Mouse (Mus musculus): ENCODE results near the gene Stat5b. TPM values are rescaled to one million over a fixed set of nuclear protein-coding genes. Genes with fewer than 3 reads are reported as not detected.

The Stat5b gene
- polyA plus RNA-seq, 1 experiment from 2014 or later, result 14.0 TPM

DNA sequence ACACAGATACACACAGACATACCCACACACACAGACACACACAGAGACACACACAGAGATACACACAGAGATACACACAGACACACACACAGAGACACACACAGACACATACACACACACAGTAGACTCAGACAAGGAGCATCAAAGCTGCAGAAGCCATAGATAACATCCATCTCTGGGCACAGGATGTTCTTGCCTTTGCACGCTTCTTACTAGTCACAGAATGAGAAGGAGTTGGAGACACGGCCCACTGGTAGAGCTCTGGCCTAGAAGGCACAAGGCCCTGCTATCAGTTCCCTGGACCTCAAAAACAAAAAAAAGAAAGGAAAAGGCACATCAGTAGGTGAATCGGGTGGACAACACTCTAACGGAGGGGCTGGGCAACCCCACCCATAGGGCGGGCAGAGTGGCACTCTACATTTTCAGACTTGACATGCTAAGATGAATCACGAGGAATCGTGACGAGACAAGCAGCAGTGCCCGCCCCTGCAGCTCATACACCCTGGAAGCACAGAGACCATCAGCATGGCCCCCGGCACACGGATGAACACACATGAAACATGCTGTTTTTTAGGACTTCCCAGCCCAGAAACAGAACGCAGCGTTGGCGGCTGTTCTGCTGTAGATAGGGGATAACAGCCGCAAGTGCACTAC, 32.0 kb downstream of the Stat5b start:
- H3K36me3 ChIP-seq, result no peaks in the 10 kb centered on the region
- no peak overlapping the region for H3K27ac ChIP-seq
- H3K4me3 ChIP-seq (replicated peaks), result no peak overlapping the region
- H3K27me3 ChIP-seq, result no peaks in the 10 kb centered on the region
- WGBS, result 92% methylated on average over 15 of the region's 15 CpGs
- no peak overlapping the region for H3K9ac ChIP-seq (replicated peaks)
- ATAC-seq, result no peak
- no peak overlapping the region for H3K4me2 ChIP-seq (replicated peaks)
- H3K4me1 ChIP-seq (replicated peaks), result no peaks in the 10 kb centered on the region; the same call in 1 of the 2 replicates
- H3K9me3 ChIP-seq, result no peaks in the 10 kb centered on the region

DNA sequence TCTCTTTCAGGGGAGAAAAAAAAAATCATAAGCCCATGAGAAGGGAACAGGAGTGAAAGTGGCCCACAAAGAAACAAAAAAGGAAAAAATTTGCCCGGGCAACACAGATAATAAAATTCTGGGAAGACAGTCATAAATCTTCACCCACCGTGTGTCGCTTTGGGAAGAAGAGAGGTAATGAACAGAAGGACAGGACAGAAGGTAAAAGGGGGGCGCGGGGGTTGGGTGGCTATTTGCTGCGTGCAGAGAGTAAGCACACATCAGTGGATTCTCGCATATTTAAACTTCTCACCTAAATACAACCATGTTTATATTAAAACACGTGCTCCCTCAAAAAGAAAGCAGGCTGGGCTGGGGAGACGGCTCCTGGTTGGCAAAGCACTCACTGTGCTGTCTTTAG, 33.2 kb downstream of the Stat5b start:
- no peak overlapping the region for H3K4me3 ChIP-seq (replicated peaks)
- no peak overlapping the region for H3K27ac ChIP-seq
- no peak overlapping the region for H3K9ac ChIP-seq (replicated peaks)
- H3K4me2 ChIP-seq (replicated peaks), result no peak overlapping the region
- H3K27me3 ChIP-seq, result no peaks in the 10 kb centered on the region
- no peaks in the 10 kb centered on the region for H3K36me3 ChIP-seq
- 85% methylated on average over 9 of the region's 9 CpGs for WGBS
- no peaks in the 10 kb centered on the region; the same call in 1 of the 2 replicates for H3K4me1 ChIP-seq (replicated peaks)
- ATAC-seq, result no peak
- no peaks in the 10 kb centered on the region for H3K9me3 ChIP-seq

DNA sequence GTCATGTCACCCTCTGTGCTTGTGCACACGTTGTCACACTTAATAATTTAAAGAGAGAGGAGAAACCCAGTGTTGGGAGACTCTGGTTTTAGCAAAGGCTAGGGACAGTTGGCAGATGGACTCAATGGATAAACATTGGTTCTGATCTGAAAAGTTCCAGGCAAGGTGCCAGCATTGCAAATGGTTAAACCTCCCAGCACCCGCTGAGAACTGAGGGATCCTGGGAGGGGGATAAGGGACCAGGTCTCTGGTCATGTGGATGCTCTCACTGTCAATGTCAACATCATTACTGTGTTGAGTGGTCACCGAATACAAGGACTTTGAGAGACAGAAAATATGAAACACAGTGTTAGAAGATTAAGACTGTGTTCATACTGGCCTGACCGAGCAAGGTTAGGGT, 33.7 kb downstream of the Stat5b start:
- H3K4me2 ChIP-seq (replicated peaks), result no peak overlapping the region
- H3K27me3 ChIP-seq, result no peaks in the 10 kb centered on the region
- no peaks in the 10 kb centered on the region for H3K9me3 ChIP-seq
- 78% methylated on average over 4 of the region's 4 CpGs for WGBS
- no peak overlapping the region for H3K9ac ChIP-seq (replicated peaks)
- no peak for ATAC-seq
- no peaks in the 10 kb centered on the region for H3K36me3 ChIP-seq
- no peak overlapping the region for H3K4me3 ChIP-seq (replicated peaks)
- H3K27ac ChIP-seq, result no peak overlapping the region
- no peaks in the 10 kb centered on the region; the same call in 1 of the 2 replicates for H3K4me1 ChIP-seq (replicated peaks)

DNA sequence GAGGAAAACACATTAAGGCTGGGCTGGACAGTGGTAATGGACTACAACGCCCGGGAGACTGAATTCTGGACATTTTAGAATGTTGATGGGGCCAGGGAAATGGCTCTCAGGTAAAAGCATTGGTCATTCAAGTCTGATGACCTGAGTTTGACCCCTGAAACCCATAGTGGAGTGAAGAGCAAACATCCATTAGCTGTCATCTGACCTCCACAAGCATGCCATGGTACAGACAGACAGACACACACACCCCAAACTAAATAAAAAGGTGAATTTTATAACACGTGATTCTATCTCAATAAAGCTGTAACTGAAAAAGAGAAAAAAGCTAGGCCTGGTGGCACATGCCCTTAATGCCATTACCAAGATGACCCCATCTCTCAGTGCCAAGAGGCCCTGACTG, 34.2 kb downstream of the Stat5b start:
- Histone ChIP-seq H3K27me3 (no peaks in the 10 kb centered on the region), H3K4me1 (replicated peaks) (no peaks in the 10 kb centered on the region; the same call in 1 of the 2 replicates), H3K9me3 (no peaks in the 10 kb centered on the region; the same call in 1 of the 2 replicates), H3K4me2 (replicated peaks) (no peak overlapping the region), H3K27ac (no peak overlapping the region), H3K36me3 (no peaks in the 10 kb centered on the region), H3K4me3 (replicated peaks) (no peak overlapping the region), H3K9ac (replicated peaks) (no peak overlapping the region)
- WGBS, result 90% methylated on average over 3 of the region's 3 CpGs
- ATAC-seq, result no peak

DNA sequence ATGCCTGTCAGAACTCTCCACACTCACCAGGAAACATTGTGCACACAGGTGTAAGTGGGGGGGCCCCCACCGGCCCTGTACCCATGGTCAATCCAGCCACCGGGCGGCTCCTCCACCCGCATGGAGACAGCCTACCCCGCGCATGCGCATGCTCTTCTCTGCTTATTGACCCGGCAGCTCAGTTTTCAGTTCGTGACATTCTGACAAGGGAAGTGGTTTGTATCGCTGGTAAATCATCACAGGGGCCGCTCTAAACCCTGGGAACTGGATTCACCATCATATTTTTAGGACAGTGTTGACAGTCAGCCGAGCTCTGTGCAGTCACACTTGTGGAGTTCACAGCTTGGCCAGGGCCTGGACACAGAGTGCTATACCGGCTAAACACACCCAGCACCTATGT, 36.0 kb downstream of the Stat5b start:
- ATAC-seq, result no peak
- H3K4me2 ChIP-seq (replicated peaks), result no peak overlapping the region
- H3K4me3 ChIP-seq (replicated peaks), result no peak overlapping the region
- H3K36me3 ChIP-seq, result no peaks in the 10 kb centered on the region
- no peaks in the 10 kb centered on the region; the same call in 1 of the 2 replicates for H3K4me1 ChIP-seq (replicated peaks)
- 79% methylated on average over 13 of the region's 13 CpGs for WGBS
- no peaks in the 10 kb centered on the region; the same call in 1 of the 2 replicates for H3K9me3 ChIP-seq
- no peak overlapping the region for H3K9ac ChIP-seq (replicated peaks)
- H3K27me3 ChIP-seq, result no peaks in the 10 kb centered on the region
- no peak overlapping the region for H3K27ac ChIP-seq

DNA sequence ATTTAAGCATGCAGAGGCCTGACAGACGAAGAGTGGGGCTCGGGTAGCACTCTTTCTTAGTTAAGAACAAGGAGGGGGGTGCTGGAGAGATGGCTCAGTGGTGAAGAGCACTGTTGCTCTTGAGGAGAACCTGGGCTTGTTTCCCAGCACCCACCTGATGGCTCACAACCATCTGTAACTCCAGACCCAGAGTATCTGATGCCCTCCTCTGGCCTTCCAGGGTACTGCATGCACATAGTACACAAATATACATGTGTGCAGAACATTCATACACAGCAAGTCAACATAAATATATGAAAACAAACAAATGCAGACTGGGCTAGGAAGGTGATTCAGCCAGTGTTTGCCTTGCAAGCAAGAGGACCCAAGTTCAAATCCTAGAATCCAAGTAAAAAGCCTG, 39.4 kb downstream of the Stat5b start:
- Histone ChIP-seq H3K4me1 (replicated peaks) (no peaks in the 10 kb centered on the region), H3K36me3 (no peaks in the 10 kb centered on the region), H3K9me3 (no peaks in the 10 kb centered on the region; the same call in 1 of the 2 replicates), H3K9ac (replicated peaks) (no peak overlapping the region), H3K27me3 (no peaks in the 10 kb centered on the region), H3K27ac (no peak overlapping the region), H3K4me2 (replicated peaks) (no peak overlapping the region), H3K4me3 (replicated peaks) (no peak overlapping the region)
- 97% methylated on average over 2 of the region's 2 CpGs for WGBS
- ATAC-seq, result no peak

DNA sequence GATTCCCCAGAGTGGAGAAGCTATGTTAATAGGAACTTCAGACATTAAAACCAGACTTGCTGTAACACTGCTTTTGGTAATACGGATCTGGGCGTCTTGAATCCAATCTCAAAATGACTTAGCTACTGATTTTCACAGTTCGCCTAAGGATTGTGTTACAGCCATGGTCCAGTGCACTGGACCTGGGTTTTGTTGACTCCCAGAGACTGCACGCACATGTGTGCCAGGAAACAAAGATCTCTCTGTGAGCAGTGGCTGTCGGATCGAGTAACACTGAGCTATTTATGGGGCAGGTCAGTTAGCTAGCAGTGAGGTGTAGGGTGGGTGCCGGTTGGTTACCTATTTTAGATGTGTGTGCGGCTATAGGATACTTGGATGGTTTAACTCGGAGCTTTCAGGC, 40.0 kb downstream of the Stat5b start:
- H3K9me3 ChIP-seq, result no peaks in the 10 kb centered on the region; the same call in 1 of the 2 replicates

DNA sequence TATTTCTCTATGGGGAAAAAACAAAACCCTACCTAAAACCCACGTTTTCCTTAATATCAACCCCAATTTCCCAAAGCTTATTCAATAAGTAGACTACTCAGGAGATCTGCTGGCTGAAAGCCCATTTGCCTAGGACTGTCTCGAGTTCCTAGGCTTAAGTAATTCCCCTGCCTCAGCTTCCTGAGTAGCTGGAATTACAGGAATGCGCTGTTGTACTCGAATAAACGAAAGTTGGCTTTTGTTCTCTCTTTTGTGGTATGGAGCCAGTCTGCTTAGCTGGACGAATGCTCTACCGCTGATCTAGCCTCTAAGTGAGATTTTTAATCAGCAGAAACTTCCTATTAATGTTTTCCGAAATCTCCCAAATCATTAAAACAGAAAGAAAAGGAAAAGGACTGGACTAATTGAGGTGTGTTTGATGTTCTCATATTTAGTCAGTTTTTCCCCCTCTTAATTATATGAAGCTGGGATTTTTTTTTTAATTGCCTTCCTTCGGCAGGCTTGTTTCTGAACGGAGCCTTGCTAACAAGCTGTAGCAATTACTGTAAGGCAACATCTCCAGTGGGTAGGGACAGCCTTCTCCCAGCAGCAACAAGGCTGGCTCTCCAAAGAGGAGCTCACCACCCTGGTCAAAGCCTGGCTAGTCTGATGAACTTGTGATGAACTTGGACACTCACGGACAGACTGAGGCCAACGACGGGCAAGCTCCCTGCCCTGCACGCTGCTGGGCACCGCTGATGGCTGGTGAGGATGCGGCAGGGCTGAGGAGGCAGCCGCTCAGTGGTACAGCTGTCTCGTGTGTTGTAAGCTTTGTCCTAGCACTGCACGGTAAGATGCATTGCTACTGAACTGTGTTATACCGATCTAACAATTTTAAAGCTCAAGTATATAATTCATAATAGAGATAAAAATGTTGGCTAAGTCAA, 43.9 kb downstream of the Stat5b start:
- ATAC-seq, result no peak
- no peaks in the 10 kb centered on the region for H3K27me3 ChIP-seq
- 70% methylated on average over 20 of the region's 20 CpGs for WGBS
- no peak overlapping the region for H3K4me2 ChIP-seq (replicated peaks)
- H3K4me1 ChIP-seq (replicated peaks), result no peaks in the 10 kb centered on the region
- no peaks in the 10 kb centered on the region; the same call in 1 of the 2 replicates for H3K9me3 ChIP-seq
- H3K4me3 ChIP-seq (replicated peaks), result no peak overlapping the region
- H3K9ac ChIP-seq (replicated peaks), result no peak overlapping the region
- H3K36me3 ChIP-seq, result peaks cover 29% of the 10 kb centered on the region
- H3K27ac ChIP-seq, result no peak overlapping the region

More for the DNA sequence above, 40.0 kb downstream of the Stat5b start:
- Histone ChIP-seq H3K27me3 (no peaks in the 10 kb centered on the region), H3K27ac (no peak overlapping the region), H3K36me3 (no peaks in the 10 kb centered on the region), H3K4me3 (replicated peaks) (no peak overlapping the region), H3K4me1 (replicated peaks) (no peaks in the 10 kb centered on the region), H3K4me2 (replicated peaks) (no peak overlapping the region), H3K9ac (replicated peaks) (no peak overlapping the region)
- ATAC-seq, result no peak
- WGBS, result 93% methylated on average over 9 of the region's 9 CpGs

DNA sequence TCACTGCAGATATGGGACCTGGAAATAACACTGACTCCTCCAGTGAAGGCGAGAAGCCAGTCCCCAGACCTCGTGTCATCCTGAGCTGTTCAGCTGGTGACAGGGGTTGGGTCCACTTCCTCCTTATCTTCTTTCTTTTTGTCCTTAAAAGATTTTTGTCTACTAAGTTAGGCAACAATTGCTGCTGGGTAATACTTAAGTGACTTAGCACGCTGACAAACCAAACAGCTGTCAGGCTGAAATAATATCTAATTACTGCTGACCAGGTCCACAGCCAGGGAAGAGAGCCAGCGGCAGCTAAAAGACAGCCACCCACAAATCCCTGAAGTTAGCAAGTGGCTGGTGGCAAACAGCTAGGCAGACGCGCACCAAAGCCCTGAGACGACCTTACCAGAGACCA, 45.0 kb downstream of the Stat5b start:
- Histone ChIP-seq H3K4me1 (replicated peaks) (no peaks in the 10 kb centered on the region), H3K9ac (replicated peaks) (no peak overlapping the region), H3K27me3 (no peaks in the 10 kb centered on the region), H3K4me2 (replicated peaks) (no peak overlapping the region), H3K27ac (no peak overlapping the region), H3K36me3 (peaks cover 39% of the 10 kb centered on the region), H3K4me3 (replicated peaks) (no peak overlapping the region), H3K9me3 (no peaks in the 10 kb centered on the region)
- no peak for ATAC-seq
- 86% methylated on average over 7 of the region's 7 CpGs for WGBS

DNA sequence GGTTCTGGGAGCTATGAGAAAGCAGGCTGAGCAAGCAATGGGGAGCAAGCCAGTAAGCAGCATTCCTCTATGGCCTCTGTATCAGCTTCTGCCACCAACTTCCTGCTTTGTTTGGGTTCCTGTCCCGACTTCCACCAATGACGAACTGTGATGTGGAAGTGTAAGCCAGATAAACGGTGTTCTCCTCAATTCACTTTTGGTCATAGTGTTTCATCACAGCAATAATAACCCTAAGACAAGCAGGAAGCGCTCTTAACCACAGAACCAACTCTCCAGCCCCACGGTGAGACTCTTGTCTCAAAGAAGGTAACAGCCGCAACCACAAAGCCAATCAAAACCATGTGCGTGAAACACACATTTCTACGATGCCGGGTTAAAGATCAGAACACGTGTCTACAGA, 46.1 kb downstream of the Stat5b start:
- Histone ChIP-seq H3K27ac (no peak overlapping the region), H3K4me2 (replicated peaks) (no peak overlapping the region), H3K27me3 (no peaks in the 10 kb centered on the region), H3K4me1 (replicated peaks) (no peaks in the 10 kb centered on the region), H3K9me3 (no peaks in the 10 kb centered on the region), H3K4me3 (replicated peaks) (no peak overlapping the region), H3K36me3 (peaks cover 44% of the 10 kb centered on the region), H3K9ac (replicated peaks) (no peak overlapping the region)
- ATAC-seq, result no peak
- 97% methylated on average over 10 of the region's 10 CpGs for whole genome bisulfite sequencing

DNA sequence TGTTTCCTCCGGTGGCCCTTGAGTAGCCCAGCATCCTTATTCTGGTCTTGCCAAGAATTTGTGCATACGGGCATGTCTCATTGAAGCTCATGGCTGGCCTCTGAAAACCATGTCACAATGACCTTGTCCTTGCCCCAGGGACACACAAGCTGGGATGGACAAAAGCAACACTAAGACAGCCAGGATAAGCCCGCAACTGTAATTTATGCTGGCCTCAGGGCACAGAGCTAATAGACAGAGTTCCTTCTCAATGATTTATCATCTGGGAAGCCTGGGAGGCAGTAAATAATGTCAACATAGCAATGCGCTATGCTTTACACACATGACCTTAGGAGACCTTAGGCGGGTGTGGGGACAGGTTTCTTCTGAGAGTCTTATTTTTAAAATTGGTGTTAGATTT, 51.1 kb downstream of the Stat5b start:
- Histone ChIP-seq H3K4me2 (replicated peaks) (no peak overlapping the region), H3K9ac (replicated peaks) (no peak overlapping the region), H3K27me3 (no peaks in the 10 kb centered on the region), H3K4me1 (replicated peaks) (0 out of 2 replicates have a peak, but pooled peaks cover 3% of the 10 kb centered on the region), H3K4me3 (replicated peaks) (no peak overlapping the region), H3K9me3 (no peaks in the 10 kb centered on the region), H3K27ac (no peak overlapping the region), H3K36me3 (peaks cover 47% of the 10 kb centered on the region)
- 72% methylated on average over 5 of the region's 5 CpGs for WGBS
- ATAC-seq, result no peak

DNA sequence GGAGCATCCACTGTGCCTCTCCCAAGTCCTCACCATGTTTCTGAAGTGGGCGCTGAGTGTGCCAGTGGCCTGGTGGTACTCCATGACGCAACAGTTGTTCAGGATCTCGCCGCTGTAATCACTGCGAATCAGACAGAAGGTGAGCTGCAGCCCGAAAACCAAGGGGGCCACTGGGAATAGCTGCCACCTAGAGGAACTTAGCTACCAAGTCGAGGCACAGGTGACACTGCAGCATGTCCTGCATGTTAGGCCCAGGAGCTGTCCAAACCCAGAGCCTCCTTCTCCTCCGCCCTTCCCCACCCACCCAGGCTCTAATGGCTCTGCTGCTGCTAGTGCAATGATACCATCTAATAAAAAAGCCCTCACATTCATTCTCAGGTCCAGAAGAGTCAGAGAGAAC, 53.9 kb downstream of the Stat5b start:
- Histone ChIP-seq H3K9me3 (no peaks in the 10 kb centered on the region), H3K4me2 (replicated peaks) (no peak overlapping the region), H3K4me3 (replicated peaks) (no peak overlapping the region), H3K36me3 (peaks cover 23% of the 10 kb centered on the region), H3K27ac (no peak overlapping the region), H3K9ac (replicated peaks) (no peak overlapping the region), H3K4me1 (replicated peaks) (0 out of 2 replicates have a peak, but pooled peaks cover 3% of the 10 kb centered on the region), H3K27me3 (no peaks in the 10 kb centered on the region)
- no peak for ATAC-seq
- WGBS, result 67% methylated on average over 8 of the region's 8 CpGs
